Mouse (Mus musculus) heart, adult 2 months (tissue): ENCODE results near the gene Gtf3c3.

Experiments used
- CTCF ChIP-seq: fragments of 200-600 bp; IDR thresholded peaks from 2 replicates; pipeline ENCODE4 v1.8.1; 2022; ENCODE audit warnings: antibody characterized with exemption, mild to moderate bottlenecking, moderate library complexity
- EP300 ChIP-seq: fragments of 200-500 bp; IDR thresholded peaks from 2 replicates; pipeline ENCODE4 v1.6.1; 2011; ENCODE audit warnings: low read depth, low read length, control low read depth; ENCODE audit not compliant: insufficient read depth

- TF ChIP-seq EP300 (no peak), CTCF (no peak)
These were observed 83.3 kb downstream of the Gtf3c3 start for GRCm38 (mm10) chr1:54355485-54355884.
